Mouse (Mus musculus) megakaryocyte, embryonic 14.5 days (primary cell): Measurements from ENCODE around the gene Orai3.

ENCODE experiments used
- FLI1 ChIP-seq: IDR thresholded peaks from 2 replicates; pipeline ENCODE4 v1.6.1; 2012; ENCODE audit warnings: low read length, inconsistent platforms, mixed read lengths
- GATA1 ChIP-seq: IDR thresholded peaks from 3 replicates; pipeline ENCODE4 v1.6.1; 2012; ENCODE audit warnings: mixed read lengths, low read length, inconsistent platforms, borderline replicate concordance

DNA sequence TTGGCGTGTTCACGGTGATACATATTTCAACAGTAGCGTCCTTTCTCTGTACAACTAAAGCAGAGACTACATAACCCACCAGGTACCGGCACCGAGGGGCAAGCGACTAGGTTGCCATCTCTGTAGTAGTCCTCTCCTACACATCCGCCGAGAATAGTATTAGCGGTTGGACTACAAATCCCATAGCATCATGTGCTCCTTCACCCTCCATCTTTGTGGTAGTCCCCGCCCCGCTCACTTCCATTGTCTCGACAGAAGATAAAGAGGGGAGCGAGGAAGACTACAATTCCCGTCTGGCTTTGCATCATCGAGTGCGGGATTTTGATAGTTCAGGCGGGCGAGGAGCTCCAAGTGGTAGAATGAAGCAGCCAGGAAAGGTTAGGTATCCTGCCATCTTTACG is 24.4 kb upstream of the Orai3 start:
- TF ChIP-seq GATA1 (no peak), FLI1 (no peak)
